Mouse (Mus musculus) G1E (cell line): ENCODE results near the gene Mpig6b. TPM values are rescaled to one million over a fixed set of nuclear protein-coding genes. Genes with fewer than 3 reads are reported as not detected.

ENCODE experiments used
- ATAC-seq: 2 replicates; pipeline ENCODE4 v1.8.0; 2016; ENCODE audit warnings: mild to moderate bottlenecking; ENCODE audit not compliant: insufficient number of reproducible peaks, poor library complexity, low FRiP score, severe bottlenecking; ENCODE audit errors: extremely low read depth
- DNase-seq: peaks from one replicate; pipeline ENCODE4 v3.0.0; 2012; ENCODE audit warnings: low spot score
- H3K27me3 ChIP-seq: 2 replicates; pipeline ENCODE4 v1.6.1; 2012; ENCODE audit warnings: mild to moderate bottlenecking, low read length, inconsistent platforms; ENCODE audit not compliant: insufficient read depth
- H3K36me3 ChIP-seq: replicated peaks from 2 replicates; pipeline ENCODE3; 2012; ENCODE audit warnings: mild to moderate bottlenecking, inconsistent platforms
- H3K4me1 ChIP-seq: 2 replicates; pipeline ENCODE4 v1.6.1; 2012; ENCODE audit warnings: low read depth, low read length, inconsistent platforms, mixed read lengths; ENCODE audit not compliant: insufficient read depth
- H3K4me3 ChIP-seq: 2 replicates; pipeline ENCODE4 v1.5.1; 2012; ENCODE audit warnings: low read depth, mild to moderate bottlenecking, inconsistent platforms, low read length, moderate library complexity, mixed read lengths
- H3K9me3 ChIP-seq: replicated peaks from 2 replicates; pipeline ENCODE4 v1.6.1; 2012; ENCODE audit warnings: inconsistent platforms
- CTCF ChIP-seq: IDR thresholded peaks from 2 replicates; pipeline ENCODE4 v1.5.1; 2012; ENCODE audit warnings: low read depth, low read length, inconsistent platforms, mixed read lengths
- GATA1 ChIP-seq: IDR thresholded peaks from 2 replicates; pipeline ENCODE4 v1.6.1; 2012; ENCODE audit warnings: borderline replicate concordance, low read length, inconsistent platforms, mixed read lengths
- GATA2 ChIP-seq: IDR thresholded peaks from 2 replicates; pipeline ENCODE4 v1.6.1; 2012; ENCODE audit warnings: low read depth, low read length, inconsistent platforms, borderline replicate concordance
- POLR2AphosphoS5 ChIP-seq: IDR thresholded peaks from 2 replicates; pipeline ENCODE4 v1.6.1; 2012; ENCODE audit warnings: low read depth, low read length, inconsistent platforms; ENCODE audit not compliant: insufficient replicate concordance
- TAL1 ChIP-seq: conservative IDR thresholded peaks from 2 replicates; pipeline ENCODE4 v1.6.1; 2012; ENCODE audit warnings: low read depth, low read length, inconsistent platforms, mixed read lengths
- polyA plus RNA-seq: library from polyadenylated mRNA; stranded (reverse); fragments of >175 nt; gene quantifications from 2 replicates; pipeline ENCODE4 v1.2.3, GENCODE M21; 2012
- total RNA-seq, 2 experiments: library from RNA; stranded (forward) in 1 of 2; stranded (reverse) in 1 of 2; fragments of 200-1000 nt in 1 of 2; fragments of >200 nt in 1 of 2; fragmentation: Nextera tagmentation in 1 of 2; gene quantifications; 2 replicates each; pipeline ENCODE4 v1.2.3; 2014 to 2017

Gene Mpig6b
- total and polyA plus RNA-seq, 3 experiments = not detected

- H3K4me1 ChIP-seq = peaks cover 74% of the 10 kb centered on the region
- ATAC-seq = peak; percentile 4; the same call in 1 of the 2 replicates
- peak; percentile 62 for DNase-seq
These were observed 15.7 kb downstream of the Mpig6b start for GRCm38 (mm10) chr17:35050126-35050750.

GRCm38 (mm10) chr17:35049561-35050016 lies 16.4 kb downstream of the Mpig6b start, which contains the start of gene Clic1:
TSS of gene Clic1 (plus strand) at chr17:35049966.
- peak; percentile 9; the same call in 1 of the 2 replicates for ATAC-seq

More at GRCm38 (mm10) chr17:35050126-35050750, 15.7 kb downstream of the Mpig6b start:
- Histone ChIP-seq H3K36me3 (peaks cover 39% of the 10 kb centered on the region), H3K4me3 (peak overlapping the region; percentile 81), H3K27me3 (no peaks in the 10 kb centered on the region), H3K9me3 (no peaks in the 10 kb centered on the region)
- TF ChIP-seq TAL1 (no peak), POLR2AphosphoS5 (no peak), GATA1 (no peak)

GRCm38 (mm10) chr17:35048932-35049440 lies 17.0 kb downstream of the Mpig6b start:
- Histone ChIP-seq H3K36me3 (peaks cover 31% of the 10 kb centered on the region), H3K27me3 (no peaks in the 10 kb centered on the region), H3K4me3 (peak overlapping the region; percentile 81; the same call in 1 of the 2 replicates), H3K9me3 (no peaks in the 10 kb centered on the region), H3K4me1 (peaks cover 77% of the 10 kb centered on the region)
- ATAC-seq = no peak
- no peak for TF ChIP-seq GATA1
- no peak for TF ChIP-seq POLR2AphosphoS5
- TF ChIP-seq CTCF = no peak
- TF ChIP-seq GATA2 = no peak
- no peak for TF ChIP-seq TAL1
- no peak for DNase-seq

More at GRCm38 (mm10) chr17:35049561-35050016, 16.4 kb downstream of the Mpig6b start, which contains the start of gene Clic1:
- Histone ChIP-seq H3K4me3 (peak within 1 kb of the TSS; percentile 81), H3K36me3 (peaks cover 34% of the 10 kb centered on the region), H3K9me3 (no peaks in the 10 kb centered on the region), H3K4me1 (peaks cover 76% of the 10 kb centered on the region), H3K27me3 (no peaks in the 10 kb centered on the region)
- TF ChIP-seq CTCF = no peak
- TF ChIP-seq GATA1 = no peak
- no peak for TF ChIP-seq POLR2AphosphoS5
- TF ChIP-seq TAL1 = no peak
- TF ChIP-seq GATA2 = no peak
- peak; percentile 80 for DNase-seq

- peak; percentile 71 for DNase-seq
- peaks cover 79% of the 10 kb centered on the region for H3K4me1 ChIP-seq
- no peaks in the 10 kb centered on the region for H3K9me3 ChIP-seq
- 0 out of 2 replicates have a peak, but pooled peaks have one; percentile 2 for ATAC-seq
- H3K36me3 ChIP-seq = peaks cover 31% of the 10 kb centered on the region
- no peaks in the 10 kb centered on the region for H3K27me3 ChIP-seq
- H3K4me3 ChIP-seq = peak overlapping the region; percentile 57; the same call in 1 of the 2 replicates
- no peak for TF ChIP-seq GATA1
- no peak for TF ChIP-seq GATA2
- TF ChIP-seq TAL1 = no peak
- no peak for TF ChIP-seq POLR2AphosphoS5
- TF ChIP-seq CTCF = no peak
These were observed 17.6 kb downstream of the Mpig6b start for GRCm38 (mm10) chr17:35048149-35048931.

GRCm38 (mm10) chr17:35047688-35048087 lies 18.3 kb downstream of the Mpig6b start:
- H3K4me1 ChIP-seq = peaks cover 78% of the 10 kb centered on the region
- DNase-seq = no peak

More at GRCm38 (mm10) chr17:35047688-35048087, 18.3 kb downstream of the Mpig6b start:
- Histone ChIP-seq H3K9me3 (no peaks in the 10 kb centered on the region), H3K4me3 (peak overlapping the region; percentile 57; the same call in 1 of the 2 replicates), H3K36me3 (peaks cover 24% of the 10 kb centered on the region), H3K27me3 (no peaks in the 10 kb centered on the region)
- no peak for ATAC-seq
- TF ChIP-seq GATA2 (no peak), TAL1 (no peak), CTCF (no peak), GATA1 (no peak), POLR2AphosphoS5 (no peak)
